Mouse (Mus musculus) R1 (cell line): ENCODE measurements around the gene Guca2b.
A peak's percentile ranks its signal among the peaks of the same experiment; 100 is the strongest.
"Not testable (repeated sequence)": the region's sequence is repeated elsewhere in the genome, so short reads cannot be mapped to it uniquely, and the experiment has no call there.

Source experiments
- DNase-seq: peaks from one replicate; pipeline ENCODE4 v3.0.0-alpha.2; 2018; ENCODE audit warnings: low read depth, low spot score

Guca2b gene

DNA sequence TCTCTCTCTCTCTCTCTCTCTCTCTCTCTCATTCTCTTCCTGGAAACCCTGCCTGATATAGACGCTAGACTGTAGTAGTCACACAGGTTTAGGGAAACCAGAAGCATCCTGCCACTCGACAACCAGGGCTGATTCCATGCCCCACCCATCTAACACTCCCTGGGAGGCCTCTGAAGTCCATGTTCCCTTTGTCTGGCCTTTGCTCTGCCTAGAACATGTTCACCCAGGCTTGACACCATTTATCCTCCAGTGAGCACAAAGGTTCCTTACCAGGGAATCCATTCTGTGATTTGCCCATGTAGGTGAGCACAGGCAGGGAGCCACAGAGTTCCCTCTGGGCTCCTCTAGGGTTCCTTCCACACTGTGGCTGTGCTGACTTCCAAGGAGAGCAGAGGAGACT, 508 bp downstream of the Guca2b start:
- no peak for DNase-seq

DNA sequence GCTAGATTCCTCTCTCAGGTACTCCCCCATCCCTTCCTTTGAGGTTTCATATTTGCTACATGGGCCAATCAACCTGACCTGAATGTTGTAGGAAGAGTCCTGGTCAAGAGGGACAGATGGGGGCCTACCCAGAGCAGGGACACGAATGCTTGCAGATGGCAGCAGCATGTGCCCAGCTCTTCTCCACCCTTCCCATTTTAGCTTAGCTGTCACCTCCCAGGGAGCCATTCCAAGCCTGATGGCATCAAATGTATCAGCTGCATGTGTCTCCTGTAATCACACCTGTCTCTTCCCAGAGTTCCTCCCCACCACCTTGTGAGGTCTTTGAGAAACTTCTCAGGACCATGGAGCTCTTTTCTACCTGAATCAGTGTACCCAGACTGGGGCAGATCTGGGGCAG, 1.7 kb downstream of the Guca2b start:
- no peak for DNase-seq

GRCm38 (mm10) chr4:119642666-119643065, 16.1 kb downstream of the Guca2b start:
- peak; percentile 93 for DNase-seq

- DNase-seq = peak; percentile 74
Measured at GRCm38 (mm10) chr4:119638656-119639055, 20.1 kb downstream of the Guca2b start.

DNA sequence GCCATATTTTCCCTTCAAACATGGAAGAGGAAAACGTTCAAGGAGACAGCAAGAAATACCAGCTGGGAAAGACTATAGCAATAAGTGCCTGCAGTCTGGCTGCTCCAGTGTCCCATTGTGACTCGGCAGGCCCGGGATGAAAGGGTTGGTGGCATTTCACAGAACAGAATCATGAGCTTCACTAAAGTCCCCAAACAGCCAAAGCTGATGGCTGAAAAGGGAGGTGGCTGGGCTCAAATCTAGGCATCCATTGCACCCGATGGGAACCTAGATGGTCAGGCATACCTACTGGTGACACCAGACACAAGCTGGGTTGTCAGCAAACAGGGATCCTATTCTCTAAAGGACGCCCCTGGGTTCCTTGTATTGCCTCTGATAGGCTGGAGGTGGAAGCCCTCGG, 20.8 kb downstream of the Guca2b start:
- DNase-seq = no peak

DNA sequence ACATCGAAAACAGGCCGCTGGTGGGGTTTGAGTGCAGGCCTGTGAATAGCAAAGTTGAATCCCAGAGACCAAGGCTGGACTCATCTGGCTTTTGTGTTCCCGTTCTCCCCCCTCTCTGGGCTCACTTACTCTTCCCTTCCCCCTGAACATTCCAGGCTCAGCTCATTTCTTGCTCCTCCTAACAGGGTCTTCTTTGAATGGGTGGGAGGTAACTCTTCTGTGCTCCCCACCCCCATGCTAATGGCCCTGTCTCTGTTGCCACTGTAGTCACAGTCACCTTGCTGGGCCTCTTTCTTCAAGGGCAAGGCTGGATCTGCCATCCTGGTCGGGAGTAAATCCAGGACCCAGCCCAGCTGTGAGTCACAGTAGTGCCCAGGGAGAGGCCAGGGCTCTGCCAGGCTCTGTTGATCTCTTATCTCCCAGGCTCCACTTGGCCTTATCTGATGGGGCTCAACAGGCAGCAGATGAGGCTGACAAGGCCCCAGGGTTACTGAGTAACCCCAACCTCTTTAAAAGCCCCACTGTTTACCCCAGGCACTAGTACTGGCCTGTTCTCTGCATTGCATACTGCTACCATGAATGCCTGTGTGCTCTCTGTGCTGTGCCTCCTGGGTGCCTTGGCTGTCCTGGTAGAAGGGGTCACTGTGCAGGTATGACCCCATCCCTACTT, 21.4 kb downstream of the Guca2b start, which contains the start of gene Guca2a:
TSS of gene Guca2a (plus strand) at position 529 of the 670 bp plus-strand sequence.
- peak; percentile 23 for DNase-seq

- no peak for DNase-seq
Measured at GRCm38 (mm10) chr4:119636731-119637130, 22.0 kb downstream of the Guca2b start.

- DNase-seq = no peak
Measured at GRCm38 (mm10) chr4:119635686-119636085, 23.1 kb downstream of the Guca2b start.

- DNase-seq = peak; percentile 16
Measured at GRCm38 (mm10) chr4:119634908-119635660, 23.7 kb downstream of the Guca2b start.

GRCm38 (mm10) chr4:119633948-119634347, 24.8 kb downstream of the Guca2b start:
- DNase-seq = no peak

- DNase-seq = no peak
Measured at GRCm38 (mm10) chr4:119633342-119633741, 25.4 kb downstream of the Guca2b start.

DNA sequence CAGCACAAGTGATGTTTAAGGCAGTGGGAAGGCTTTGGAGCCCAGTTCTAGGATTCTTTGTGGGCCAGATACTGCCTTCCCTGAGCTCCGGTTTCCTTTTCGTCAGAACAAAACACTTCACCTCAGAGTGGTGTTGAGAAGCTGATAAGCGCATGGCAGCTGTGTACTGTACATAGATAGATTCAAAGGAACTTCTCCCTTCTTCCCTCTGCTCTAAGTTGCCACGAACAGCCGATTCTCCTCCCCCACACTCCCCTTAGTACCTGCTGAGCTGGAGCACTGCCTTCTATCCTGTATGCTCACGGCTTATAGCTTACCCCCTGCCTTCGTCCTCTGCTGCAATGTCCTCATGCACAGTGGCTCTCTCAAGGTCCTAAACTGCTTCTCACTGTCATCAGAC, 26.0 kb downstream of the Guca2b start:
- DNase-seq = peak; percentile 24

- peak; percentile 64 for DNase-seq
Measured at GRCm38 (mm10) chr4:119631115-119631919, 27.4 kb downstream of the Guca2b start.

DNA sequence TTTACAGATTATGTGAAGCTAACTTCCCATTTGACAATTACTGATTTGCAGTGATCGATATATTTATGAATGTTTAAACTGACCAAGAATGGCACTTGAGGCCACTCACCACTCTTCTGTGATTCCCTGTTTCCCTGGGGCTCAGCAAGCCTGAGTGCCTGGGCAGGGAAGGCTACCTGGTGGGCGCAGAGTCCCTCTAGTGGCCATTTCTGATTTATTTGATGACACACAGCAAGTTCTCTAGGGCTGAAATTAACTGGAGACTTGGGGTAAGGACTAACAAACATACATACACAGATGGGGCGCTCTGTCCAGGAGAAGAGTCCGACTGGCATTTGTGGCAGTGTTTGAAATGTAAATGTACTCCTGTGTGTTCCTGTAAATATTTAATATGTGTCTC, 30.4 kb downstream of the Guca2b start:
- DNase-seq = not testable (repeated sequence)

DNA sequence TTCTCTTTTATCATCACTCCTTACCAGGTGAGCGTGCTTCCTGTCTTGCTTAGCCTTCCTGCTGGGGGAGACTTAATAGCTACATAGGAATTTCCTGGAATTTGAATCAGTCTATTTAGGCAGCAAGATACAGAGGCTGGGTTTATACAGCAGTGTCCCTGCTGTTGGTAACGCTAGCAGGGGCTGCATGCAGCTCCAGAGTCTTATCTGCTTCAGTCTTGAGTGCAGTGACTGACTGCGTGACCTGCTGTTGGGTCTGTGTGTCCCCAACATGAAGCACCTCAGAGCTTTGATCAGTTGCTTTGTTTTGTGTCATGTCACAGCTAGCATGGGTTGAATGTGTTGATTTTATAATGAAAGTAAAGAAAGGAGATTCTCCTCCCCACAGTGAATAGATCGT, 31.4 kb downstream of the Guca2b start:
- peak; percentile 41 for DNase-seq

DNA sequence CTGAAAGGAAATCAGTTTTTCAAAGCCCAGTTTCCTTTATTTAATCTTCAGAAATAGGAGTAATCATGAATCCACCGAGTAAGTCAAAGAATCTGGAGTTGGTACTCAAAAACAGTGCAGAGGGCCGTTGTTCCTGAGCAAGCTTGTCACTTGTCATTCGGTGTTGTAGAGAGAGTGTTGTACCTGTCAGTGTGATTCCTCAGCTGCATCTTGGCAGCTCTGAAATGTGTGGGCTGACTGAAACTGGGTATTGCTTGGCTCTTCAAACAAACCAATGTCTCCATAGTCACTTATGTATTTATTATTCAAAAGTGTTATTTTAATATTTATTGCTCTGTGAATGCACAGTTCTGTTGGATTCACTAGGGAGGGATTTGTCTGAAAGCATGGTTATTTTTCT, 31.9 kb downstream of the Guca2b start:
- no peak for DNase-seq

- DNase-seq = peak; percentile 76
Measured at GRCm38 (mm10) chr4:119626081-119626645, 32.6 kb downstream of the Guca2b start.

GRCm38 (mm10) chr4:119614724-119615123, 44.0 kb downstream of the Guca2b start:
- DNase-seq = no peak

GRCm38 (mm10) chr4:119614078-119614477, 44.7 kb downstream of the Guca2b start:
- no peak for DNase-seq

DNA sequence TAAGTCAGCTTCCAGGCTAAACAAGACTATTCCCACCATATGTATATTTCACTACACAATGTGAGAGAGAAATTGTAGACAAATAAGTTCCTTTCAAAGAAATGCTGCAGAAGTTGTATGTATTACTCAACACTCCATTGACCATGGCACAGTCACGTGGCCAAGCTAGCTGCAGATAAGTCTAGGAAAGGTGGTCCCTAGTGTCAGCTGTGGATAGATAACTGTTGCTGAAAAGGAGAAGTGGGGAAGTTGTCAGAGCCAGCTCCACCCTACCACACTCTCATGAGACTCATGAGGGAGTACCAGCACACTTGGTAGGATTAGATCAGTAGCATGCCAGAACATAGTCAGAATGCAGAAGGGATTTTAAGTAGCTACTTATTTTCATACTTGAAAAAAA, 49.3 kb downstream of the Guca2b start:
- DNase-seq = no peak
